Mouse (Mus musculus): ENCODE measurements at regions not wholly inside any gene's neighbourhood (a gene's known extent, or its start where the extent isn't known, plus 50 kb on each side); places are given as distances from the start of the nearest gene placed in this dataset.

GRCm38 (mm10) chr12:9261662-9262061, 231.9 kb downstream of the Ttc32 start:
- no peak for DNase-seq (ENCODE audit: low spot score in 2 of 2)

GRCm38 (mm10) chr12:9266221-9266620, 236.4 kb downstream of the Ttc32 start:
- no peak for DNase-seq (ENCODE audit: low spot score in 2 of 2)

GRCm38 (mm10) chr12:9271484-9271883, 241.7 kb downstream of the Ttc32 start:
- DNase-seq (ENCODE audit: low spot score in 2 of 2): no peak

- no peak for DNase-seq (ENCODE audit: low spot score in 2 of 2)
These were observed 244.4 kb downstream of the Ttc32 start for GRCm38 (mm10) chr12:9274181-9274580.

GRCm38 (mm10) chr12:9275697-9276096, 245.9 kb downstream of the Ttc32 start:
- no peak for DNase-seq (ENCODE audit: low spot score in 2 of 2)

- DNase-seq (ENCODE audit: low spot score in 2 of 2): no peak
These were observed 248.9 kb downstream of the Ttc32 start for GRCm38 (mm10) chr12:9278735-9279134.

- no peak for DNase-seq (ENCODE audit: low spot score in 2 of 2)
These were observed 250.3 kb downstream of the Ttc32 start for GRCm38 (mm10) chr12:9279893-9280605.

GRCm38 (mm10) chr12:9287271-9287670, 257.5 kb downstream of the Ttc32 start:
- DNase-seq (ENCODE audit: low spot score in 2 of 2): no peak

- no peak for DNase-seq (ENCODE audit: low spot score in 2 of 2)
These were observed 262.9 kb downstream of the Ttc32 start for GRCm38 (mm10) chr12:9292656-9293055.

- DNase-seq (ENCODE audit: low spot score in 2 of 2): no peak
These were observed 265.4 kb downstream of the Ttc32 start for GRCm38 (mm10) chr12:9295211-9295610.

- no peak for DNase-seq (ENCODE audit: low spot score in 2 of 2)
These were observed 269.3 kb downstream of the Ttc32 start for GRCm38 (mm10) chr12:9298848-9299655.

- no peak for DNase-seq (ENCODE audit: low spot score in 2 of 2)
These were observed 265.8 kb upstream of the Osr1 start for GRCm38 (mm10) chr12:9304146-9304545.

GRCm38 (mm10) chr12:9337891-9338672, 231.8 kb upstream of the Osr1 start:
- DNase-seq (ENCODE audit: low spot score in 2 of 2): no peak

- DNase-seq (ENCODE audit: low spot score in 2 of 2): no peak
These were observed 231.1 kb upstream of the Osr1 start for GRCm38 (mm10) chr12:9338801-9339231.

GRCm38 (mm10) chr12:9340769-9341168, 229.1 kb upstream of the Osr1 start:
- DNase-seq (ENCODE audit: low spot score in 2 of 2): no peak

GRCm38 (mm10) chr12:9345359-9345758, 224.6 kb upstream of the Osr1 start:
- no peak for DNase-seq (ENCODE audit: low spot score in 2 of 2)

- no peak for DNase-seq (ENCODE audit: low spot score in 2 of 2)
These were observed 214.4 kb upstream of the Osr1 start for GRCm38 (mm10) chr12:9355512-9355911.

- no peak for DNase-seq (ENCODE audit: low spot score in 2 of 2)
These were observed 212.1 kb upstream of the Osr1 start for GRCm38 (mm10) chr12:9357856-9358255.

GRCm38 (mm10) chr12:9358872-9359271, 211.0 kb upstream of the Osr1 start:
- DNase-seq (ENCODE audit: low spot score in 2 of 2): no peak

GRCm38 (mm10) chr12:9365931-9366330, 204.0 kb upstream of the Osr1 start:
- DNase-seq (ENCODE audit: low spot score in 2 of 2): no peak

GRCm38 (mm10) chr12:9368682-9369081, 201.2 kb upstream of the Osr1 start:
- DNase-seq (ENCODE audit: low spot score in 2 of 2): no peak

GRCm38 (mm10) chr12:9401956-9402355, 168.0 kb upstream of the Osr1 start:
- DNase-seq (ENCODE audit: low spot score in 2 of 2): no peak

Data from thymus, postnatal 10 days (tissue).